13 mouse cellular contexts compared by ENCODE assay signal in the genomic region with DNA sequence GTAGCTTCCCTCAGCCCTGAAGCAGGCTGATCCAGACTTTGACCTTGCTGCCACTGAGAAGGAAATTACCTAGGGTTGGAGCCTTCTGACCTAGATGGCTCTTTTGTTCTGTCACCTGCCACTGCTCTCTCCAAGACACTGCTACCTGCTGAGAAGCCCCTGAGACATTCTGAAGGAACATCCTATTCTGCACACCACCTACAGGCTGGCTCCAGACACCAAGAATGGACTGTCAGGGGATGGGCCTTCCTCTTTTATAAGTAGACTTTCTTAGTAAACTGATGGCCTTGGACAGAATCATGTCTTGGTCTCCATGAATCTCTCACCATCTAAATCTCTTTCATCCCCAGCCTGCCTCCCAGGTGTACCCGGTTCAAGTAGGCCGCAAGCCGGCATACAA. TPM values are rescaled to one million over a fixed set of nuclear protein-coding genes. Genes with fewer than 3 reads are reported as not detected.
DNase-seq lines count a peak whose midpoint lies in the region; TF ChIP-seq lines count a peak whose summit lies in the region.
"Not testable (repeated sequence)": the region's sequence is repeated elsewhere in the genome, so short reads cannot be mapped to it uniquely, and the experiment has no call there.
"Had no signal": no experiment of that assay in that cellular context is flagged by ENCODE, and none has a peak within 500 bp of the region (broad histone marks: within the 10 kb centered on the region; RNA-seq: fewer than 3 reads in every experiment).

No protein-coding gene starts in this region.

- H3K36me3 ChIP-seq in E14TG2a.4 (ENCODE audit: insufficient read depth, low read length); ES-Bruce4 (ENCODE audit: control insufficient read depth, insufficient read depth, low read length, poor library complexity, severe bottlenecking): not testable (repeated sequence)

- H3K4me3 ChIP-seq in E14TG2a.4 (replicated peaks; ENCODE audit: low read length), result peak overlapping the region; percentile 64
- H3K4me3 ChIP-seq in ES-Bruce4 (ENCODE audit: low read depth, low read length), result peak overlapping the region; percentile 36; the same call in 1 of the 2 replicates

- TF ChIP-seq POLR2A in ES-Bruce4 (IDR thresholded peaks at IDR 0.05; ENCODE audit: insufficient read depth, low read length), result not testable (repeated sequence)

- not testable (repeated sequence) for H3K27me3 ChIP-seq in E14TG2a.4 (ENCODE audit: insufficient read depth, low read length); ES-Bruce4 (ENCODE audit: control insufficient read depth, insufficient read depth, low read length, poor library complexity, severe bottlenecking)

- H3K4me1 ChIP-seq in E14TG2a.4 (replicated peaks; ENCODE audit: low read depth, low read length), result peaks cover 22% of the 10 kb centered on the region
- not testable (repeated sequence) for H3K4me1 ChIP-seq in ES-Bruce4 (ENCODE audit: control insufficient read depth, insufficient read depth, low read length)

- not testable (repeated sequence) for H3K9ac ChIP-seq in ES-Bruce4 (ENCODE audit: low read depth, poor library complexity, severe bottlenecking)

- DNase-seq in ES-CJ7 (ENCODE audit: low read depth, low spot score) (peak; percentile 67), R1 (ENCODE audit: low read depth, low spot score) (peak; percentile 71), ZHBTc4 (ENCODE audit: low read depth, low spot score) (peak; percentile 69)

- H3K27ac ChIP-seq in ES-Bruce4 (ENCODE audit: insufficient read depth, low read length), result peak overlapping the region; percentile 47; the same call in 1 of the 2 replicates

- not testable (repeated sequence) for TF ChIP-seq CTCF in E14TG2a.4 (conservative IDR thresholded peaks at IDR 0.05; ENCODE audit: low read length); ES-Bruce4 (IDR thresholded peaks at IDR 0.05; ENCODE audit: low read depth, low read length)

- H3K9me3 ChIP-seq in E14TG2a.4 (ENCODE audit: low read length), result peaks cover 45% of the 10 kb centered on the region
- H3K9me3 ChIP-seq in ES-Bruce4 (replicated peaks; ENCODE audit: control insufficient read depth, insufficient read depth, low read length, poor library complexity, severe bottlenecking), result not testable (repeated sequence)

- peak; percentile 72; the same call in 1 of the 2 replicates for TF ChIP-seq EP300 in ES-Bruce4 (IDR thresholded peaks at IDR 0.05; ENCODE audit: insufficient read depth, low read depth, low read length)

RNA-seq across cellular contexts. Expression of gene Cyp2c50, which starts 35.7 kb away (rescaled TPM):
- not detected in 2 replicates for polyA plus RNA-seq in ES-Bruce4 (2011; ENCODE audit: insufficient read depth, insufficient read length, low read depth, missing spikeins)
- polyA plus RNA-seq: activated CD4-positive, CD25-positive, alpha-beta regulatory T cell, adult 4 months; brain, embryonic 14.5 days; C2C12; CD4-positive, CD25-positive, alpha-beta regulatory T cell, adult 4 months; cerebellum, adult 2 months; G1E; Patski had no signal

RNA-seq across cellular contexts. Expression of gene Cyp2c54, which starts 51.5 kb away (rescaled TPM):
- polyA plus RNA-seq in ES-Bruce4 (2011; ENCODE audit: insufficient read depth, insufficient read length, low read depth, missing spikeins), result not detected in 2 replicates
- polyA plus RNA-seq: activated CD4-positive, CD25-positive, alpha-beta regulatory T cell, adult 4 months; adrenal gland, adult 2 months; brain, embryonic 14.5 days; C2C12; CD4-positive, CD25-positive, alpha-beta regulatory T cell, adult 4 months; cerebellum, adult 2 months; G1E; Patski had no signal

Comparison
In these comparisons a context has a peak if more than half of its experiments do, and no peak if none do; other contexts are left out.
1. Peak in every context shown above with its lines: DNase-seq, H3K4me3 ChIP-seq and H3K27ac ChIP-seq.